Mouse (Mus musculus): ENCODE measurements at regions not wholly inside any gene's neighbourhood (a gene's known extent, or its start where the extent isn't known, plus 50 kb on each side); places are given as distances from the start of the nearest gene placed in this dataset.
A peak's percentile ranks its signal among the peaks of the same experiment; 100 is the strongest.

DNA sequence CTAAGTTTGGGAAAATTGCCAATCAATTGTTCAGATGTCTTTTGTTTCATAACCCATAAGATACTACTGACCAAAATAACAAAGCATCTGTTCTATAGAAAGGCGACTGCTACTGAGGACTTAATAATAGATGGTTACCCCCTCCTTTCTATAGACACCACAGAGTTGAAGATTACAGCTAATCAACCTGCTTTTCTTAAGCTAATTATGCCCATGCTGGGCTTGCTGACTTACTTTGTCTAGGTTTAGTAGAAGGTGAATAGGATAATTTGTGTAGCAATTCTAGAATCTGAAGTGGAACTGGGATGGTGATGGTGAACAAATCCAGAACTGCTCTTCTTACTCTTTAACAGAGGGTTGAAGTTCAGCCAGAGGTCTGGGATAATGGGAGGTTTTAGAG is 53.8 kb upstream of the Tbx18 start:
- DNase-seq (ENCODE audit: low spot score), result no peak

GRCm38 (mm10) chr9:87811746-87812145 is 80.7 kb upstream of the Tbx18 start:
- no peak for DNase-seq (ENCODE audit: low spot score)

GRCm38 (mm10) chr9:87822276-87822675 is 91.2 kb upstream of the Tbx18 start:
- DNase-seq (ENCODE audit: low spot score), result no peak

DNA sequence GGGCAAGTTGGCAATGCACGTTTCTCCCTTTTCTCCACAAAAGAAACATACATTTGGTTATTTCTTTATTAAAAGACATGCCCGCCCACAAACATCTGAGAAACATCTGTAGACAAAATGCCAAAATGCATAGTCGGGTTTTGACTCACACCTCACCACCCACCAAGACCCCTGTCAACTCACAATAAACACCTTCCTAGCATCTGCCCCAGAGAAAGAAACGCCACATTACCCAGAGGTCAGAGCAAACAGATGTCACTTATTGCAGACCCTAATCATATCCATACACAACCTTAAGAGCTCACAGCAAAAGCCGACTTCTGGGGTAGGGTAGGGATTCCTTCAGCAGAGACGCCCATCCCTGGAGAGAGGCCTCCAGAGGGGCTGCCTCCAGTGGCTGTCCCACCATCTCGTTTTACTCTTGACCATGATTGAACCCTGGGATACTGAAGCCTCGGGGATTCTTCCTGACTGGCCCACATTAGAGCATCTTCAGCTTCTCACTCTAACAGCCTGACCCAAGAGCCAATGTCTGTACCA is 93.7 kb upstream of the Tbx18 start:
- DNase-seq (ENCODE audit: low spot score), result no peak

GRCm38 (mm10) chr9:87843898-87844297 is 112.8 kb upstream of the Tbx18 start:
- peak; percentile 22 for DNase-seq (ENCODE audit: low spot score)

GRCm38 (mm10) chr9:87844453-87844852 is 113.4 kb upstream of the Tbx18 start:
- DNase-seq (ENCODE audit: low spot score), result no peak

DNA sequence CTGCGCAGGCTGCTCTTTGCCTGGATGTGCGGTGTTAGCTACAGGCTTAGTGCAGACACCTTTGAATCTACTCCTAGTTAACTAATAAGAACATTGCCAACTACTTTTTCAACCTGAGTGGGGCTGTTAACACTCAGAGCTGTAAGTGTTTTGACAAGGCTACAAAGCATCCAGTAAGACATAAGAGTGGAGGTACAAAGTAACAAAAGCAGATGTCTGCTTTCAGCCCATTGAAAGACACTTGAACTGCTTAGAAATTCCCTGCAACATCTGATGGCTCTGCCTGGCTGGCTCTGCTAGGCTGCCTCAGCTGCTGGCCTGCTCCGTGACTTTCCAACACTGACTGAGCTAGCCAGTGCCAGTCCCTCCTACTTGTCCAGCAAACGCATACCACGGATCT is 117.8 kb upstream of the Tbx18 start:
- DNase-seq (ENCODE audit: low spot score), result no peak

DNA sequence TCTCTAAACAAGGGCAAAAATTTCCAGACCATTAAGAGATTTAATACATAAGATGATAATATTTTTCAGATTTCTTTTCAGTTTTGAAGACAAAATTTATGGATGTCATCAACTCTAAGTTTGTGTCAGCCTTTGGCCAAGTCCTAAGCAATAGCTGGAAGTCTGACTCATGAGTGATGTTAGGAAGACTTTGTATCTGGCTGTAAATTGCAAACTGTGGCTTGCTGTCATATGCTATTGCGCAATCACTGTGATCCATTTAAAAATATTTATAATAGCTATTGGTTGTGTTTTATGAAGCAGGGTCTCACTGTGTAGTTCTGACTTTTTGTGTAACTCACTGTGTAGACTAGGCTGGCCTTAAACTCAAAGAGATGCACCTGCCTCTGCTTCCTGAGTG is 119.1 kb upstream of the Tbx18 start:
- DNase-seq (ENCODE audit: low spot score), result no peak

GRCm38 (mm10) chr9:87861588-87861987 is 130.5 kb upstream of the Tbx18 start:
- no peak for DNase-seq (ENCODE audit: low spot score)

DNA sequence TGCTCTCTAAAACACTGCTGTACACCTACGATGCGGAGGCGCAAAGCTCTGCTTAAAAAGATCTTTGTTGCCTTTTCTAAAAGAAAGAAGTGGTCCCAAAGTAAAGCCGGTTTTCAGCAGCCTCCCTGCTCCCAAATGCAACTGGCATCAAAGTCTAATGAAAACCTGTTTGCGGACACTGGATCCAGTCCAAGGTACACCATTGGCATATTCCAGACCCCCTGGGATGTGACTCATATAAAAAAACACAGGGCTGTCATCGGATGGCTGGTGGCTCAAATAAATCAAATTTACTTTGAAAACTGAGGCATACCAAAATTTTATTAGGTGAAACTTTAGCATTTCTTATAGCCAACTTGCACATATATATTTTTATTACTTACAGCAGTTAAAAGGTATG is 134.2 kb upstream of the Tbx18 start:
- DNase-seq (ENCODE audit: low spot score), result no peak

DNA sequence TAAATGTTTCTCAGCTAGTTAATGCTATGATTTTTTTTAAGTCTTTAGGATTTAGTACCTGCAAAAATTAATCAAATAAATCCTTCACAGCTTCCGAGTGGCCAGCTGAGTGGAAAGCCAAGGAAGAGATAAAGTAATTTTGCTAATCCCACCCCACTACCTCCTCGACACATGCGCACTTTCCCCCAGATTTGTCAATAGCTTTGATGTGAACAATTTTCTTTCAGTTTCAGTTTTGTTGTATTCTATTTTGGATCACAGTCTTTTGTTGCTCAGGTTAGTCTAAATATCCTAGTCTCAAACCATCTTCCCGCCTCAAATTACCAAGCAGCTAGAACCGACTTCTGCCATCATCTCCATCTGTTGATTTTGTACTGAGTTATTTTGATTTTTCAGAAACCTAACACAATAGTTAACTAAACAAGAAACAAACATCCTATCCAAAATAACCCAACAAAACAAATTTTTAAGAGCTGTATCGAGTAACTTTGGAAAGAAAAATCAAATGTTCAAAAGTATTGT is 141.4 kb upstream of the Tbx18 start:
- no peak for DNase-seq (ENCODE audit: low spot score)

GRCm38 (mm10) chr9:87882587-87882986 is 151.5 kb upstream of the Tbx18 start:
- no peak for DNase-seq (ENCODE audit: low spot score)

GRCm38 (mm10) chr9:87883069-87883468 is 152.0 kb upstream of the Tbx18 start:
- DNase-seq (ENCODE audit: low spot score), result no peak

- DNase-seq (ENCODE audit: low spot score), result no peak
Measured at GRCm38 (mm10) chr9:87894051-87894450, 163.0 kb upstream of the Tbx18 start.

GRCm38 (mm10) chr9:87894596-87894995 is 163.5 kb upstream of the Tbx18 start:
- no peak for DNase-seq (ENCODE audit: low spot score)

- no peak for DNase-seq (ENCODE audit: low spot score)
Measured at GRCm38 (mm10) chr9:87895526-87895925, 164.5 kb upstream of the Tbx18 start.

DNA sequence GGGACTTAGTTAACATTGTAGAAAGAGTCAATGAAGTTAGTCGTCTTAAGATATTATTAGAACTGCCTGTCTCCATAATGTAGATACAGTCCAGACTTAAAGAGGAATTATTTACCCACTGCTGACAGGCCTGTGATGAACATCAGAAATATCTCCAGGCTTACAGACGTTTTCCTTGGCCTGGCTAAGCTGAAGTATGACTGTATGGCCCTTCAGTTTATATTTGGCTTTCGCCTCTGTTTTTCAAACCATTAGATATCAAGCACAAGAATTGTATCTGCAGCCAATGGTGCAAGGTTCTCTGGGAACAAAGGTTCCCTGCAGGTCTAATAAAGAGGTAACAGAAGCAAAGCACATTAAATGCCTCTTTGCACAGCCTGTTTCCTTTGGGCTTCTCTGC is 166.3 kb upstream of the Tbx18 start:
- no peak for DNase-seq (ENCODE audit: low spot score)

DNA sequence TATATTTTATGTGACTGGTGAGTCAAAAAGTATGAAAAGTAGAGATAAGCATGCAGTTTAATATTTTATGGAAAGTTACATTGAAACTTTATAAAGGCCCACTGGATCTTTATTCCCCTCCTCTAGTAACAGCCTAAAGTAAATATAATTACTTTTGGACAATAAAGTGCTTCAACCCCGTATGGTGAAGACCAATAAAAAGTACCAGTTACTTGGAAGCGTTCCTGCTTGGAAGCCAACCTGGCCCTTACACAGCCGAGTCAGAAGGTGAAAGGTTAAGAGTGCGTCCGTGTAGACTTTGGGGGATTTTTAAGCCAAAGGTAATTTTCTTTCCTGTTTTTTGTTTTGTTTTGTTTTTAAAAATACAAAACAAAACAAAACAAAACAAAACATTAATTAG is 168.3 kb upstream of the Tbx18 start:
- DNase-seq (ENCODE audit: low spot score), result no peak

- no peak for DNase-seq (ENCODE audit: low spot score)
Measured at GRCm38 (mm10) chr9:87899800-87900199, 168.7 kb upstream of the Tbx18 start.

- DNase-seq (ENCODE audit: low spot score), result no peak
Measured at GRCm38 (mm10) chr9:87921291-87921690, 190.2 kb upstream of the Tbx18 start.

- DNase-seq (ENCODE audit: low spot score), result no peak
Measured at GRCm38 (mm10) chr9:87925151-87925550, 194.1 kb upstream of the Tbx18 start.

GRCm38 (mm10) chr9:87933230-87933629 is 202.2 kb upstream of the Tbx18 start:
- DNase-seq (ENCODE audit: low spot score), result no peak

- no peak for DNase-seq (ENCODE audit: low spot score)
Measured at GRCm38 (mm10) chr9:87952426-87952825, 221.4 kb upstream of the Tbx18 start.

GRCm38 (mm10) chr9:87954941-87955340 is 223.9 kb upstream of the Tbx18 start:
- DNase-seq (ENCODE audit: low spot score), result no peak

DNA sequence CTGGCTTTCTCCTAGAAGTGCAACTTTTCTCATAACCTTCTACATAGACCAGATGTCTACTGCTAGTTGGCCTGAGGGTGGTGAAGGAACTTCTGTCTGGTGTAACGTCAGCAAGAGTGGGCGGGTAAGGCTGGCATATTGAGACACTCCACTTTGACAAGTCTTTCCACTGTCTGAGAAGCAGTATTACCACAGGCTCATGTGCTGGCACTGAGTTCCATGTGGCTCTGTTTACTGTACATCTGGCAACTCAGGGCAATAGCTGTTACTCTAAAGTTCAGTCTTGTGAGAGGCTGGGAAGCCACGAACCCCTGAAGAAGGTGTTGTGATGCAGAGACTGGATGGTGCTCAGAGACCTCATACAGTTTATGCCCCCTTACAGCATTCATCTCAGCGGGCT is 230.7 kb upstream of the Tbx18 start:
- no peak for DNase-seq (ENCODE audit: low spot score)
